Mouse (Mus musculus) left cerebral cortex, postnatal 10 days (tissue): ENCODE measurements around the gene Hoxd10. TPM values are rescaled to one million over a fixed set of nuclear protein-coding genes. Genes with fewer than 3 reads are reported as not detected.

ENCODE experiments used
- DNase-seq, 2 experiments: peaks; one replicate each; pipeline ENCODE4 v3.0.0; 2021 to 2022; ENCODE audit warnings: low spot score in 2 of 2, mixed read lengths in 1 of 2; ENCODE audit errors: extremely low spot score in 1 of 2
- intact Hi-C: fragments of 180-260 bp; cut with DNase I; formaldehyde crosslinking; loops from one replicate; pipeline ENCODE4 v1.15.1; 2025
- total RNA-seq, 2 experiments: library from RNA; stranded (reverse); gene quantifications; 2 replicates each; pipeline ENCODE4 v1.2.3; 2021

The Hoxd10 gene
- total RNA-seq, 2 experiments from 2014 or later: not detected

DNA sequence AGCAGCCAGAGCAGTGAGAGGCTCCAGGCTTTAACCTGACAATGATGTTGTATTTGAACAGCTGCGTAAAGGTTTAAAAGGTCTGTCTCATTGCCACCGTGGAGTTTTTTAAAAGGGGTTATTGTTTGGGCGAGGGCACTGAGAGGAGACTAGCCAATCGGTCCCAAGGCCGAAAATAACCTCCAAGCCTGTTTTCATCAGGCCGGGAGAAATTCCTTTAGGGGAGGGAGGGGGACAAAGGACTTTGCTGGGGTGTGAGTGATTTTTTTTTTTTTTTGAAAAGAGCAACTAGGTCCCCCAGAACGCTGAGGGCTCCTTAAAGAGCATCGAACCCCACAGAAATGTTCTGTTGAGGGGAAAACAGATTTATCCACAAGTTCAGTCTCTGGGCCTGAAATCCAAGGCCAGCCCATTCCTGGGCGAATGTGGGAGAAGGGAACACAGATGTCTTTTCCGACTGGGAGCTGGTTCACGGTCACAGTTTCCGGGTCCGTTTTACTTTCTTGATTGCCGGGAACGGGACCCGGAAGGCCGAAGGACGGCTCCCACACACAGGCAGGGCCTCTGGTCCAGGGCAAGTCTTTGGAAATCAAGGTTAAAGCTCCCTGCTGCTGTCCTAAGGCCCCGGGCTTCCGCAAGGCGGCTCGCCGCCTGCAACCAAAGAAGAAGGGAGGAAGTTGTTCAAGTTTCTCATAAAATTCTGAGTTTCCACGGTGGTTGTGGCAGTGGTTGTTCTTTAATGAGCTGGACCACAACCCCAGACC lies 2.0 kb upstream of the Hoxd10 start:
- intact Hi-C loops: loop anchor here (5.0 kb wide), 1 partner anchor 32 kb away; the partner anchor contains the start of gene Evx2
- no peak for DNase-seq

- intact Hi-C loops: loop anchor here (5.0 kb wide), 1 partner anchor 33 kb away; the partner anchor contains the start of gene Evx2
These were observed 1.4 kb upstream of the Hoxd10 start for GRCm38 (mm10) chr2:74690338-74690716.

DNA sequence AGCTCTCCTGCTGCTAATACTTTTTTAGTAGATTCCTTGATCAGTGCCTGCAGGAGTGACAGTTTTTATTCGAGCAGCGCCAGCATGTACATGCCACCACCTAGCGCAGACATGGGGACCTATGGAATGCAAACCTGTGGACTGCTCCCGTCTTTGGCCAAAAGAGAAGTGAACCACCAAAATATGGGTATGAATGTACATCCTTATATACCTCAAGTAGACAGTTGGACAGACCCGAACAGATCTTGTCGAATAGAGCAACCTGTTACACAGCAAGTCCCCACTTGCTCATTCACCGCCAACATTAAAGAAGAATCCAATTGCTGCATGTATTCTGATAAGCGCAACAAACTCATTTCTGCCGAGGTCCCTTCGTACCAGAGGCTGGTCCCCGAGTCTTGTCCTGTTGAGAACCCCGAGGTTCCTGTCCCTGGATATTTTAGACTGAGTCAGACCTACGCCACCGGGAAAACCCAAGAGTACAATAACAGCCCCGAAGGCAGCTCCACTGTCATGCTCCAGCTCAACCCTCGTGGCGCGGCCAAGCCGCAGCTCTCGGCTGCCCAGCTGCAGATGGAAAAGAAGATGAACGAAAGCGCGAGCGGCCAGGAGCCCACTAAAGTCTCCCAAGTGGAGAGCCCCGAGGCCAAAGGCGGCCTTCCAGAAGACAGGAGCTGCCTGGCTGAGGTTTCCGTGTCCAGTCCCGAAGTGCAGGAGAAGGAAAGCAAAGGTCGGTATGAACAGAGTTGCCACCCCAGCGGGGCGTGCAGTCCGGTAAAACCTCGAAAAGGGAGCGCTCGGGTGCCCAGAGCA lies 477 bp downstream of the Hoxd10 start:
- no peak for DNase-seq
- intact Hi-C loops: loop anchor here (5.0 kb wide), 1 partner anchor 35 kb away; the partner anchor contains the start of gene Evx2

More at GRCm38 (mm10) chr2:74690338-74690716, 1.4 kb upstream of the Hoxd10 start:
- DNase-seq: no peak

DNA sequence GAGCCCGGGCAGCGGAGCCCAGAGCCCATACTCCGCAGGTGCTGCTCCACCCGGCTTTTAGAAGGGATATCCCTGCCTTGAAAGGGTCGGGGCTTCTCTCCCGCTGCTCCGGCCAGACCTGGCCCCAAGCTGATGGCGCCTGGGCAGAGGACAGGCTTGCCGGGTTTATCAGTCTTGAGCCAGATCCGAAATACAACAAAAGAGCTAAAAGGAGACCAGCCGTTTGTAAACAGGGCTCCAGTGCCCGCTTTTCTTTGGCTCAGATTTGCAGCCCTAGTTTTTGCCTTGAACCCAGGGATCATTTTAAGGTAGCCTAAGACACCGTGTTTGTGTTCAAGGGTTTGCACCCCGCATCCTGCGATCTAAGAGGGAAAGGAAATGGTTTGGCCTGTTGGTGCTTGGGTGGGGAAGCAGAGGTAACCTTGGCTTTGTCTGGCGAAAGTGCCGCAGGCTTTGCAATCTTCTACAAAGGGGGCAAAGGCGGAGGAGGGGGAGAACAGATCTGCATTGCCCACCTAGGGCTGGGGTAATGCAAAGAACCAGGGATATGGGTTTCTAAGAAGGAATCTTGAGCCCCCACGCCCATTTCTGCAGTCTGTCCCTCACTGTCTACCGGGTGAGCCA lies 1.2 kb downstream of the Hoxd10 start:
- intact Hi-C loops: loop anchor here (5.0 kb wide), 1 partner anchor 36 kb away; the partner anchor contains the start of gene Evx2
- no peak for DNase-seq

DNA sequence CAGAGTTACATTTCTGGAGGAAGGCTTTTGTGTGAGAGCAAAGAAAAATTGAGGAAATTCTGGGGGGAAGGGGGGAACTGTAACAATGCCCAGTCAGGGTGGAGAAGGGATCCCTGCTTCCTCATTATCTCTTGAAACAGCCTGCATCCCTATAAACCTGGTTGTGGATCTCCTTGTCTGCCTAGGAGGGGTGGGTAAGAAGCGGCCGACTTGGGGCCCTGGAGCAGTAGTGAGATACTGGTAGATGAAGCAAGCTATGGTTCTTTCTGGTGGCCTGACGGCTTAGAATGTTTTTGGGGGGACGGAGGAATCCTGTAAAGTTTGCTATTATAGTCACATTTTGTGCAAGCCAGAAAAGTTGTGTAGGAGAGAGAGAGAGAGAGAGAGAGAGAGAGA lies 1.7 kb downstream of the Hoxd10 start:
- no peak for DNase-seq
- intact Hi-C loops: loop anchor here (5.0 kb wide), 1 partner anchor 36 kb away; the partner anchor contains the start of gene Evx2

DNA sequence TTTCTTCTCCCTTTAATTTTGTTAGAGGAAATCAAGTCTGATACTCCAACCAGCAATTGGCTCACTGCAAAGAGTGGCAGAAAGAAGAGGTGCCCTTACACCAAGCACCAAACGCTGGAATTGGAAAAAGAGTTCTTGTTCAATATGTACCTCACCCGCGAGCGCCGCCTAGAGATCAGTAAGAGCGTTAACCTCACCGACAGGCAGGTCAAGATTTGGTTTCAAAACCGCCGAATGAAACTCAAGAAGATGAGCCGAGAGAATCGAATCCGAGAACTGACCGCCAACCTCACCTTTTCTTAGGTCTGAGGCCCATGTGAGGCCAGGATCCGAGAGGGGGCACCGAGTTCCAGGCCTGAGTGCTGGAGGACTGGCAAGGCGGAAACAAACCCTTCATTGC lies 2.3 kb downstream of the Hoxd10 start:
- intact Hi-C loops: loop anchor here (5.0 kb wide), 1 partner anchor 37 kb away; the partner anchor contains the start of gene Evx2
- no peak for DNase-seq

- intact Hi-C loops: no loop called here
- no peak for DNase-seq
These were observed 3.7 kb downstream of the Hoxd10 start for GRCm38 (mm10) chr2:74695383-74695782.

DNA sequence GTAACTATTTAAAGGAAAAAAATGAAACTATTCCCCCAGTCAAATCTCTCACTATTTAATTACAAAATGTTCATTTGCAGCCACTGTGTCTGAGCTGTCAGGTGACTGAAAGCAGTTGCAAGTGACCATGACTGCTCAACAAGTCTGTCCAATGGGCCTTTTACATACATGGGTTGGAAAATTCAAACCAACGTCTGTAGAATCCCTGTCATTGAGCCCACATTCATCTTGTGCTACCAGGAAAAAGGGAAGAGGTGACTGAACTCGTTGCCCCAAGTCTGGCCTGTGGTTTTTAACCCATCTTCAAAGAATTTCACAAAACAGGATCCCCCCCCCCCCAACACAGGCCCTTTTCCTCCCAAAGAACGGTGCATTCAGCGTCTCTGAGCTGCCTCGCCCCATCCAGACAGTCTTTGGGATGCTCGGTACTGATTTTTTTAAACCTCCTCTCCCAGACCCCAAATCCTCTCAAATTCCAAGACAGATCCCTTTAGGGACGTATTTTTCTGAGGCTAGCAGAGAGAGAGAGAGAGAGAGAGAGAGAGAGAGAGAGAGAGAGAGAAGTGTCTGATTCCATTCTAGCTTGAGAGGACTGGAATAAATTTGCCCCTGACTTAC lies 4.2 kb downstream of the Hoxd10 start:
- intact Hi-C loops: no loop called here
- no peak for DNase-seq

DNA sequence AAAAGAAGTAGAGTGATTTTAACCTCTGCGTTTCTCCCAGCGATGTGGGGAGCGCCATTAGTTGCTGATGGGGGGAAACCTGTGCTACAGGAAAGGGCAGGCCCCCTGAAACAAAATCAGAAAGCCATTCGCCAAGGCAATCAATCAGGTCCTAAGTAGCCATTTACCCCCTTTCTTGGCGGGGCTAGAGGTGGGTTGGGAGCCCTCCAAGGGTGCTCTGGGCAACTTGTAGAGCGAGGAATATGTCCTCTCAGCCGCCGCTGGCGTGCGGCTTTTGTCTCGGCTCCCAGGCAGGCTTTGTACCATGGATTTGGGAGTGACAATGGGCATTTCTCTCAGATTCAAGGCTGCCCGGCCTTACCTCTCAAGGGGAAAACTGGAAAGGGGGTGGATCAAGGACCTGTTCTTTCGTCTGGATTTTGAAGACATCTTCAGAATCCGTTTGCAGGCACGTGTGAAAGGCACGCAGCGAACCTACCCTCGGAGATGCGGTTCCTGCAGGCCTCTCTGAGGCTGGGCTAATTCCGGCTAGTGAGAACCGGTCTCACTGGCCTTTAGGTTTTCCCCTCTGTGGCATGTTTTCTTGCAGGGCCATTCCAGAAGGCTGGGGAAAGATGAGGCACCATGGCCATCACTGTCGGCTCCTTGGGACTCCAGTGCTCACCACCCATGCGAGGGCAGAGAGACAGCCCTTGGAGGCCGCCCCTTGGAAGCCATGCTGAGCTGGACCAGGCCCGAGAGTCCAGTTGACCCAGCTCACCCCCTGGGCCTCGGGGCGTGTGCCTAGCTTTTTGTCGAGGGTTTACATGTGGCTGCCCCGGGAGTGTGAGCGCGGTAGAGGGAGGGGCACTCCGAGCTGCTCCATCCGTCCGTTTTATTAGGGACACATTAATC lies 5.0 kb downstream of the Hoxd10 start:
- no peak for DNase-seq
- intact Hi-C loops: no loop called here

GRCm38 (mm10) chr2:74697567-74698121 lies 5.9 kb downstream of the Hoxd10 start, which contains the start of gene Hoxd9:
Hoxd9 (plus strand) TSS chr2:74697727.
- intact Hi-C loops: no loop called here
- DNase-seq: no peak

DNA sequence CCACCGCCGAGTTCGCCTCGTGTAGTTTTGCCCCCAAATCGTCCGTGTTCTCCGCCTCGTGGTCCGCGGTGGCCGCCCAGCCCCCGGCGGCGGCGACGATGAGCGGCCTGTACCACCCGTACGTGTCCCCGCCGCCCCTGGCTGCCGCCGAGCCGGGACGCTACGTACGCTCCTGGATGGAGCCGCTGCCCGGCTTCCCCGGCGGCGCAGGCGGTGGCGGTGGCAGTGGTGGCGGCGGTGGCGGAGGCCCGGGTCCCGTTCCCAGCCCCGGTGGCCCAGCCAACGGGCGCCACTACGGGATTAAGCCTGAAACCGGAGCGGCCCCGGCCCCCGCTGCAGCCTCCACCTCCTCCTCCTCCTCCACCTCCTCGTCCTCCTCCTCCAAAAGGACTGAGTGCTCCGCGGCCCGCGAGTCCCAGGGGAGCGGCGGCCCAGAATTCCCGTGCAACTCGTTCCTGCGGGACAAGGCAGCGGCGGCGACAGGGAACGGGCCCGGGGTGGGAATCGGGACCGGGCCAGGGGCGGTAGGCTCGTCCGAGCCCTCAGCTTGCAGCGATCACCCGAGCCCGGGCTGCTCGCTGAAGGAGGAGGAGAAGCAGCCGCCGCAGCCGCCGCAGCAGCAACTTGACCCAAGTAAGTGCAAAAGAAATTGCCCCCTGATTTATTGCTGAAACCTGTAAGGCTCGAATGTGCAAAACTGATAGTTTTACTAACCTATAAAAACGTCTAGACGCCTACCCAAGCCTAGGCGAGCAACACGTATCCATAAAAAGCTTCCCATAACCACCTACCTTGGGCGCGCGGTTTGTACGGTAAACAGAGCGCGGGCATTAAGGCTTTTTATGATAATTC lies 6.7 kb downstream of the Hoxd10 start:
- intact Hi-C loops: no loop called here
- no peak for DNase-seq

- no peak for DNase-seq
- intact Hi-C loops: no loop called here
These were observed 7.3 kb downstream of the Hoxd10 start for GRCm38 (mm10) chr2:74699053-74699430.

GRCm38 (mm10) chr2:74699664-74700545 lies 8.2 kb downstream of the Hoxd10 start:
- no peak for DNase-seq
- intact Hi-C loops: loop anchor here (5.0 to 10.0 kb wide), 3 partner anchors 437 to 725 kb away; no protein-coding TSS in a partner anchor

DNA sequence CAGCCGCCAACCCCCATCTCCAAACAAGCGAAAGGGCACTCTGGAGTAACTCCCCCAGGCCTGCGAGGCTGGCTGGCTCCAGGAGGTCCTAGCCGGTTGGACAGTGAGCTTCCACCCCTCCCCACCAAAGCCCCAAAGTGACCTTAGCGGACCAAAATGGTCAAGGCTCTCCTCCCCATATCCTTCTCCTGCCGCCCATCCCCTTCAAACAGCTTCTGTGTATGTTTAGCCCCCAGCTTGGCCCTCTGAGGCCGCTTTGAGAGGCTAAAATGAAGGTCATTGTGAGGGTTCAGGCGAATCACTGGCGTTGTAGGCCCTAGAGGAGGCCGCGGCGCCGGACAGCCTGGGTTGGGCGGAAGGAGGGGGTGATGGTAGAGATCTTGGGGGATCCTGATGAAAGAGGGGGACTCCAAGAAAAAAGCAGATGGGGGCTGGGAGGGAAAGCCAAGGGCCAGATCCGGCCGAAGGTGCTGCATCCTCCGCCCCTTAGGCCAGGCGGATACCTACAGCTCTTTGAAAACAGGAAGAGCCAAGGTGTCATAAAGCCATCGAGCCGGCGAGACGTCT lies 8.9 kb downstream of the Hoxd10 start:
- intact Hi-C loops: loop anchor here (5.0 to 10.0 kb wide), 3 partner anchors 437 to 724 kb away; no protein-coding TSS in a partner anchor

More for the DNA sequence above, 8.9 kb downstream of the Hoxd10 start:
- DNase-seq: no peak
